Mouse (Mus musculus) myocyte (in vitro differentiated cells): ENCODE measurements around the gene Gm20671.

ENCODE experiments used
- E2F4 ChIP-seq: IDR thresholded peaks from one replicate; pipeline ENCODE4 v1.6.1; 2011; ENCODE audit warnings: mild to moderate bottlenecking, control low read depth, moderate library complexity; ENCODE audit not compliant: insufficient read depth
- MAX ChIP-seq: IDR thresholded peaks from one replicate; pipeline ENCODE4 v1.6.1; 2011; ENCODE audit warnings: low read depth, mild to moderate bottlenecking, control low read depth
- MYOG ChIP-seq, 3 experiments: IDR thresholded peaks; one replicate each; pipeline ENCODE4 v1.6.1; 2011; ENCODE audit warnings: control low read depth in 2 of 3, low read depth in 2 of 3, mild to moderate bottlenecking in 2 of 3; ENCODE audit not compliant: insufficient read length in 2 of 3, control insufficient read depth in 1 of 3, insufficient read depth in 1 of 3
- POLR2A ChIP-seq: IDR thresholded peaks from one replicate; pipeline ENCODE4 v1.6.1; 2011; ENCODE audit warnings: low read depth, mild to moderate bottlenecking, control low read depth, moderate library complexity; ENCODE audit not compliant: insufficient read length
- POLR2AphosphoS2 ChIP-seq: IDR thresholded peaks from one replicate; pipeline ENCODE4 v1.6.1; 2011; ENCODE audit warnings: low read depth, control low read depth; ENCODE audit not compliant: insufficient read length
- REST ChIP-seq: IDR thresholded peaks from one replicate; pipeline ENCODE4 v1.6.1; 2011; ENCODE audit warnings: mild to moderate bottlenecking, control low read depth, moderate library complexity; ENCODE audit not compliant: insufficient read depth, insufficient read length
- SRF ChIP-seq: IDR thresholded peaks from one replicate; pipeline ENCODE4 v1.6.1; 2011; ENCODE audit warnings: low read depth; ENCODE audit not compliant: control insufficient read depth, insufficient read length
- TCF12 ChIP-seq: IDR thresholded peaks from one replicate; pipeline ENCODE4 v1.6.1; 2011; ENCODE audit warnings: mild to moderate bottlenecking, control low read depth; ENCODE audit not compliant: poor library complexity, insufficient read depth, severe bottlenecking
- TCF3 ChIP-seq: IDR thresholded peaks from one replicate; pipeline ENCODE4 v1.6.1; 2011; ENCODE audit warnings: low read depth, control low read depth; ENCODE audit not compliant: insufficient read length
- USF1 ChIP-seq: IDR thresholded peaks from one replicate; pipeline ENCODE4 v1.6.1; 2011; ENCODE audit warnings: low read depth, mild to moderate bottlenecking, control low read depth, moderate library complexity

DNA sequence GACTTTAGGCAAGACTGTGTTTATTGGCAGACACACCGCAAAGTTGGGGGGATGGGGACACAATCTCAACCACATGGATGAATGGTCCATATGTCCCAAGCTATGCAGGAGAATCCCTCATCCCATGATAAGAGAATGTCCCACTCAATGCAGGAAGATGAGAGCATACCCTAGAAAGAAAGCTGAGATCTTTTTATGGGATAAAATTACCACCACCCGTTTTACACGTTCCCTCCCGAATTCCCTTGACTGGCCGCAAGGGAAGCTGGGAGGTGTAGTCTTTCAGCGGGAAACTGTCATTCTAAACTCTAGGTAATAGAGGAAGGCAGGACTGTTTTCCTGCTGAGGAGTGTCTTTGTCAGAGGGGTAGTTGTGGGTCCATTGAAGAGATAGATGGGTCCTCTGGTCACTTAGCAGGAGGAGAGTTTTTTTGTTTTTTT lies 30.9 kb upstream of the Gm20671 start:
- TF ChIP-seq POLR2A = no peak
- TF ChIP-seq MAX = no peak
- no peak for TF ChIP-seq USF1
- TF ChIP-seq MYOG (IDR thresholded peaks at IDR 0.05; ENCODE audit: control insufficient read depth in 1 of 3, insufficient read depth in 1 of 3, insufficient read length in 2 of 3, low read depth in 2 of 3) = no peak
- TF ChIP-seq E2F4 = no peak
- TF ChIP-seq TCF12 = no peak
- no peak for TF ChIP-seq POLR2AphosphoS2
- no peak for TF ChIP-seq SRF
- TF ChIP-seq REST = no peak
- no peak for TF ChIP-seq TCF3
